Mouse (Mus musculus) kidney, adult 8-10 months (tissue): ENCODE data around the gene Sfta2.
A peak's percentile ranks its signal among the peaks of the same experiment; 100 is the strongest.

Source experiments
- DNase-seq, 2 experiments: peaks; one replicate each; pipeline ENCODE4 v3.0.0; 2022

Gene Sfta2

DNA sequence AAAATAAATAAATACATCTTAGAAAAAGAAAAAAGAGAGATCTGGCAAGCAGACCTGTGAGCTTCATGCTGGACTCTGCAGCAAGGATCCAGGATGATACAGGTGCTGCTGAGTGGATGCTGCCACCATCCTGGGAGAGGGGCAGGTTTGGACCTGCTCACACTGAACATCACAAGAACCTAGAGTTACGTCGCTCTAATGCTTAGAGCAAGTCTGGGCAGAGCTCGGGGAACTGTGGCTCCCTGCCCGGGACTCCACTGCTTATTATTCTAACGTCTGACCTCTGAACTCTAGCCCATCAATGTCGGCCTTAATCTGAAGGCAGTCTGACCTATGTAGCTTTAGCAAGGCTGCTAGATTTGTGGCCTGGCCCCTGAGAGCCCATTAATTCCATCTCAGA lies 79.2 kb downstream of the Sfta2 start:
- DNase-seq: no peak

DNA sequence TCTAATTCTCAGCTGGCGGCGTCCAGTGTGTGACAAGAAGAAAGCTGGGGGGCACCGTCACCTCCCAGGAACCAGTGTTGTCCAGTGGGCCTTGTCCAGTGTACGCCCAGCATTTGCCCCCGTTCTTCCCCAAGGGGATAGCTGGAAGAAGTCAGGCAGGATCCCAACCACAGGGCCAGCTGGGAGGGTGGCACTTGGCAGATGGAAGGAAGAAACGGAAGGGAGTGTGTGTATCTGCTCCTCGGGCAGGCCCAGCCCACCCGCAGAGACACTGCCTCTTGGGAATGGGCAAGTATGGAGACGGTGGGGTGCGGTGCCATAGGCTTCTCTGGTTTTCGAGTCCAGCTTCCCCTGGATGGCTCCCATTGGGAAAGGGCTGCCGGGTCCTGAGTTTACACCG lies 80.6 kb downstream of the Sfta2 start:
- no peak for DNase-seq

DNA sequence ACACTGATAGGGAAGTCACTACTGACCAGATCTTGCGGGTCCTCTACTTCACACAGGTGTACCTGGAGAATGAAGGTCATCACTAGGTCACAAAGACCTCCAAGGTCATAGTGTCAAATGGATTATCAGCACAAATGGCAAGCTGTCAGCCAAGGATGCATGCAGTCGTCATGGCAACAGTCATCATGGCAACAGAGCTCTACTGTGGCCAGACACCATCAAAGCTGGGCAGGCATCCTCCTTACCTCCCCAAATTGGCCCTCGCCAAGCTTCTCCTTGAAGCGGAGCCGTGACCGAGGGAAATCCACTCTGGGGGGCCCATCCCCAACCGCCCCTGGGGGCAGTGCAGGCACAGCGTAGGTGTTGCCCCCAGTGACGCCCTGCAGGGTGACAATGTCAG lies 83.7 kb downstream of the Sfta2 start:
- no peak for DNase-seq

DNA sequence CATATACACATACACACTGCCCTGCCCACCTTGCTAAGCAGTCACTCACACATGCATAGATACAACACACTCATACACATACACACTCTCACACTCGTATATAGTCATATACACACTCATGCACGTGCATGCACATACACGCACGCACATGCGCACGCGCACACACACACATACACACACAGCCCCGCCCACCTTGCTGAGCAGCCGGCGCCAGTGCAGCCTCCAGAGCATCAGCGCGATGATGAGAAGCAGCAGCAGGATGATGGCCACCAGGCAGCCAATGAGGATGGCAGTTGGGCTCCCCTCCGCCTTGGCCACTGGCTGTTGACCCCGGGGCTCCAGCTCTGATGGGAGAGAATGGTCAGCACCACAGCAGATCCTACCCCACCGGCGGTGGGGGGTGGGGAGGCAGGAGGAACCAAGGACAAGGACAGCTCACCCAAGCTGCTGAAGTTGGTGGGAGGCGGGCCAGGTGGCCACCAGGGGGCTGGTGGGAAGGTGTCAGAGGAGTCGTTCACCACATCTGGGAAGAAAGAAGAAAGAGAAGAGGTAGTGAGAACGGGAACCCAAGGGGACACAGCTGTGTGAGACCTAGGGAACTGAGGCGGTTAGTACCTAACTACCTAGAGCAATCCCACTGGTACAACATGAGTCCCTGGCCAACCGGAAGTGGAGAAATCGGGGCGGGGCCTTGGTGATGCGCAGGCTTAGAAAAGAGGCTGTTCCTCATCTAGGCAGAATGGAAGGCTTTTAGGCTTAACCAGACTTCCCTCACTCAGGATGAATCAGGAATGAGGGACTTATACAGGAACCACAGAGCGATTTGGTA lies 87.2 kb downstream of the Sfta2 start:
- DNase-seq: no peak

DNA sequence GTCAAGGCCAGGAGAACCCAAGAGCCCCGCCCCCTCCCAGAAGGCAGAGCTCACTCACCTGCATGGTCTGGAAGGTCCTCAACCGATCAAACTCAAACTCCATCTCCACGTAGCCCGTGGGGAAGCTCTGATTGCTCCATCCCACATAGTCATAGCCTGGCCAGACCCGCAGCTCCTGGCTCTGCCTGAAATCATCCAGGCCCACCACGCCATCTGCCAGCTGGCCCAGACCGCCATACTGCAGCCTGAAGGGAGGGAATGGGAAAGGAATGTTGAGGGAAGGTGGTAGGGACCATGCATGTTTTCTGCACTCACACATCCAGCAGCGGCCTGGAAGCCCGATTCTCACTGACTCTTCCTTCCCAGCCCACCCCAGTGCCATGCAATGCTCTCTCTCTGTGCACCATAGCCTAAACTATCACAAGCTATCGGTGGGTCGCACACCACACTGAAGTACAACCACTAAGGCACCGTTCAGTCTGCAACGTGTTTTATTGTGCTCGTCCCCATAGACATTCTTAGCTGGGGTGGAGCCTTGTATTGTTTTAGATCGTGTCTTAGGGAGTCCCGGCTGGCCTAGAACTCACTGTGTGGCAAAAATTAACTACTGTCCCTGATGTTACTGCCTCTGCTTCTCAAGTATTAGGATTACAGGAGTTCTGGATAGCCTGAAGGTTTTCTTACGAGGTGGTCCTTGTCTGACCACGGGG lies 88.7 kb downstream of the Sfta2 start:
- no peak for DNase-seq

DNA sequence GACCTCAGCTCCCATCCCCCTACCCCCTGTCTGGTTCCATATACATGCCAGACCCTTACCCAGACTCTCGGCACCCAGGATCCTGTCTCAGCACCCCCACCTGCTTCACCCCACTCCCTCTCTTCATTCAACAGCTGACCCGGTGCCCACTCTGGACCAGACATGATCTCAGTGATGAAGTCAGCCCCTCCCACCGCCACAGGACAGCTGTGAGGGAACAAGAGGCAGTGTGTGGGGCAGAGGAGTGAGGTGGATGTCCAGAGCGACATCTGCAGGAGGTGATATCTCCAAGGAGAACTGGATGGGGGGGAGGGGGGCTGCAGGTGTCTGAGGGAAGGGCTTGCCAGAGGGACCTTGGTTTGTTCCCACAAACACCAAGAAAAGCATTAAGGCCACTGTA lies 90.5 kb downstream of the Sfta2 start:
- no peak for DNase-seq

DNA sequence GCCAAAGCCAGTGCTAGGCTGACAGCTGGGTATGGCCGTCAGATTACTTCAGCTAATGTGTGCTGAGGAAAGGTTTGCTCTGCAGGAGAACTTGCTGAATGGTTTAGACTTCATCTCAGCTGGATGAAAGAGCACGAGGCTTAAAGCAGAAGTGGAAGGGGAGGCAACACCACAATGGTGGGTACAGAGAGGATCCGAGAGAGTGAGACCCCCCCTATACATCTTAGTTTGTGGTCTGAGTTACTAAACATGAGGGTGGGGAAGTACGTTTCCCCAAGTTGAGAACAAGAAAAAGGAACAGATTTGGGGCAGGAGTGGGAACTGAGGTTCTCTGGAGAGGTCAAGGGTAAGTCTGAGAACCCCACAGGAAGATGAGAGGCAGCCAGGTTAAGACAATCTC lies 91.0 kb downstream of the Sfta2 start:
- no peak for DNase-seq

DNA sequence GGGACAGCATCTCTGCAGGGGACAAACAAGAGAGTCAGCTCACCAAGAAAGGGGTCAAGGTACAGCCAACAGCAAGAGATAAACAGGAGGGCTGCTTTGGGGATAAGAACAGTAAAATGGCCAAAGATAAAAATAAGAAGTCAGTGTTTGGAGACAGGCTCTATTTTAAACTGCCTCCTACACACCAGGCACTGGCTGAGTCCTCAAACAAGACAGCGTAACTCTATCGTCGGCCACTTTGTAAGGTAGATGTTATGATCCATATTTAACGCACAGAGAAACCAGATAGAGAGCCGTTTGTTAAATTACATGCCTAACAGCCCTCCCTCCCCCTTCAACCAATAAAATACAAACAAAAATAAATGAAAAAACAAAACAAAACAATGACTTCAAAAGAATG lies 92.6 kb downstream of the Sfta2 start:
- DNase-seq: no peak

DNA sequence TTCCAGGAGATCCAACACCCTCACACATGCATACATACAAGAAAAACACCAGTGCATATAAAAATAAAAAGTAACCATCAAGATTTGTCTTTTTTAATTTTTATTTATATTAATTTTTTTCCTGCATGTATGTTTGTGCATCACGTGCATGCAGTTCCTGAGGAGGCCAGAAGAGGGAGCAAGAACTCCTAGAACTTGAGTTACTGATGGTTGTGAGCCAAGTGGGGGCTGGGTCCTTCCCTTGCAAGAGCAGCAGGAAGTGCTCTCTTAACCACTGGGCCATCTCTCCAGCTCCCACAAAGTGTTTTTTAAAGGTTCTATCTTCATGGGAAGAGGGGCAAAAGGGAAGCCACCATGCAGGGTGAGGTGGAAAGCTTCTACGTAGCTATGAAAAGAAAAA lies 93.9 kb downstream of the Sfta2 start:
- peak in 1 of 2 experiments; percentile 57 for DNase-seq

DNA sequence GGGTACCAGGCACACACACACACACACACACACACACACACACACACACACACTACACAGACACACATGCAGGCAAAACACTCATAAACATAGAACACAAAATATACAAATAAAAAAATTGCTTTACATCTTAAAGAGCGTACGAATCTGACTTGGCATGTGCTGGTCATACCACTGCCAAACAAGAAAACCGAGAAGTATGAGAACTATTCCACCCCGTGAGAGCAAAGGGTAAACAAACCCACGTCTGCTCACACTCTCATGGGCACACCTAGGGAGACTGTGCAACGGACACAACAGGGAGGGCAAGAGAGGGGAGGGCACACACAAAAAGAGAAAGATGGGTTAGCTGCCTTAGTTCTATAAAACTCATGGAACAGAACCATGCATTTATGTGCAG lies 95.3 kb downstream of the Sfta2 start:
- no peak for DNase-seq

DNA sequence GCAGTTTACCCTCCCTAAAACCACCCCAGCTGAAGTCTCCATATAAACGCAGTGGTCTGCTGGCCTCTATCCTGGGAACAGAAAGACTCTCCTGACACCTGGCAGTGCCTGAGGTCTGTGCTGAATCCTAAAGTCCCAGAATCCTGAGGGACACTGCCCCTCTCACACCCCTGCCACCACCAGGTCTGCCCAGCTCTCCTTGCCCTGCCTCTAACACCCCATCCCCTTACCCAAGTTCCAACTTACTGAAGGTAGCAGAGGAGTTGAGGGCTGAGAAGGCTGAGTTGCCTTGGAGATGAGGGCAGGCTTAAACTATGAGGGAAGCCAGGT lies 96.0 kb downstream of the Sfta2 start:
- no peak for DNase-seq

DNA sequence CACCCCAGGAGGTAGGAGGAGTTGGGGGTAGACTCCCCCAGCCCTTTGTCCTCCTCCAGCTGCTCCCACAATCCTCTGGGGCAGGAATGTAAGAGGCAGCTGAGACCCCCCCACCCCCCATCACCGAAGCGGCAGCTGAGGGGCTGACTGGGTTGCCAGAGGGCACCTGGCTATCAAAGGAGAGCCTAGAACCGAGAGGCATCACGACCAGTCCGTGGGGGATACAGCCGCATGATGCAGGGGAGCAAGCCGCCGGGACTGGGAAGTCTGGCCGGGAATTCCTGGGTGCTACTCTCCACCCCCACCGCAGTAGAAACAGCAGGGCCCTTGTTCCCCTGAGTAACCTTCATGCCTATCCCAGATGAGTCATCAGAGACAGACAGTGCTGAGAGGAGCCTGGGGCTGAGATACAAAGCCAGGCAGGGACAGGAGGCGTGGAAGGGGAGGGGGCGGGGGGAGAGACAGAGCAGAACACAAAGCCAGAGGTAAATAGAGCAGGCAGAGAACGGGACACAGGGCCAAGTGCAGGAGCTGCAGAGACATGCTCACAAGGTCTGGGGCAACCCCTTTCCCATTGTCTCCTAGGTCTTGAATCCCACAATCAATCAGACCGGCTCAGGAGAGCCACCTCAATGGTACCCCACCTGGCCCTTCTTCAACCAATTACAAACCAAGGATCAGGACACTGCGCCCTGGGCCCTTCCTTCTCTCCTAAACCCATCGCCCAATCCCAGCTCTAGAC lies 96.6 kb downstream of the Sfta2 start:
- DNase-seq: no peak

DNA sequence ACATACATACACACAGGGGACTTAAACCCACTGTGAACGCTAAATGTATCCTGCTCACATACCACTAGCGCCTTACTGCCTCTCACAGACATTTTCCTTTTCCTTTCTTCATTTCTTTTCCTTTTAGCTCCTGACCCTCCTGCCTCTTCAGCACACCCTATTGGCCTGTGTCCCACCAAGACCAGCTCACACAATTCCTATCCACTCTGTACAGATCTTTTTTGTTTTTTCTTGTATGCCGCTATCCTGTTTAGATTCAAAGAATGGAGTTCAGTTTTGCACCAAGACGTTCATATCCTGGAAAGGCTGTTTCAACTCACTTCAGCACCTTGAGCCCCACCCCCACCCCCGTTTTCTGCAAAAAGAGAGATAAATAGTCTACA lies 97.1 kb downstream of the Sfta2 start:
- DNase-seq: no peak

DNA sequence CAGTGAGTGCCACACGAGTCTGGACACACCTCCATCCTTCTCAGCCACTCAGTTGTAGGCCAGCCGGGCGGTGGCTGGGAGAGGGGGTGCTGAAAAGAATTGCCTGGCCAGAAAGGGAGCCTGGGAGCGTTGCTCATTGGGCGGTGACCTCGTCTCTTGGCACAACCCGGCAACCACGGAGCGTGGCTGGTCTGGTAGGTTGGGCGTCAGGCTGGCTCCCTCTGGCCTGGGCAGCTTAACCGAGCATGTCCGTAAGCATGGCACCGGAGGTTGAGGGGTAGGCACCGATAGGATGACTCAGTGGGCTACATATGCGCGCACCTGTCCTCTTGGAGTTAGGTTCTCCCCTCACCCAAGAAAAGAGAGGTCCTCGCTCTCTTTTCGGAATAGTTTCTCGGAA lies 98.6 kb downstream of the Sfta2 start:
- DNase-seq: peak; percentile 90 to 94
